Comparison of ENCODE assay signal across 9 mouse cellular contexts in genomic region chr19:9106096-9106495, GRCm38 (mm10). TPM values are rescaled to one million over a fixed set of nuclear protein-coding genes. Genes with fewer than 3 reads are reported as not detected.
DNase-seq lines count a peak whose midpoint lies in the region; ATAC-seq and TF ChIP-seq lines count a peak whose summit lies in the region.
"Had no signal": no experiment of that assay in that cellular context is flagged by ENCODE, and none has a peak within 500 bp of the region (broad histone marks: within the 10 kb centered on the region; RNA-seq: fewer than 3 reads in every experiment).

No protein-coding gene starts in this region.

- H3K36me3 ChIP-seq in hindbrain, embryonic 10.5 days: no peaks in the 10 kb centered on the region
- H3K36me3 ChIP-seq in hindbrain, embryonic 16.5 days (ENCODE audit: control insufficient read depth, insufficient read depth, low read length): no peaks in the 10 kb centered on the region
- H3K36me3 ChIP-seq in limb, embryonic 11.5 days (ENCODE audit: control insufficient read depth, insufficient read depth, low read length): no peaks in the 10 kb centered on the region

- H3K9me3 ChIP-seq in hindbrain, embryonic 10.5 days: no peaks in the 10 kb centered on the region
- H3K9me3 ChIP-seq in hindbrain, embryonic 16.5 days (ENCODE audit: control insufficient read depth, low read length): no peaks in the 10 kb centered on the region
- no peaks in the 10 kb centered on the region for H3K9me3 ChIP-seq in limb, embryonic 11.5 days (ENCODE audit: control insufficient read depth, low read length)

- no peak for TF ChIP-seq CTCF in left cerebral cortex, adult 2 months (IDR thresholded peaks at IDR 0.05)

- DNase-seq in hindbrain, embryonic 10.5 days (ENCODE audit: low spot score): no peak
- DNase-seq in MN1 (ENCODE audit: low spot score): peak; percentile 17
- peak; percentile 50 to 63 for DNase-seq in heart, adult 18-20 months
- DNase-seq in limb, embryonic 11.5 days (ENCODE audit: low spot score): no peak
- no peak for DNase-seq in left cerebral cortex, postnatal 36 days (ENCODE audit: low spot score in 2 of 2)
- no peak for DNase-seq in adrenal gland, postnatal 10 days
- DNase-seq in left cerebral cortex, adult 2 months (ENCODE audit: extremely low spot score in 1 of 2, low spot score in 2 of 2): no peak
- DNase-seq: right cerebral cortex, postnatal 14 days had no signal

- intact Hi-C loops in left cerebral cortex, postnatal 36 days (cut with DNase I): no loop called here
- intact Hi-C loops in left cerebral cortex, adult 2 months (cut with DNase I): no loop called here

- no peak overlapping the region for H3K9ac ChIP-seq in hindbrain, embryonic 16.5 days (ENCODE audit: low read depth, low read length)
- H3K9ac ChIP-seq in limb, embryonic 11.5 days (ENCODE audit: low read length): 0 out of 2 replicates have a peak overlapping the region, but pooled peaks have one; percentile 23

- H3K4me3 ChIP-seq in hindbrain, embryonic 10.5 days: no peak overlapping the region
- no peak overlapping the region for H3K4me3 ChIP-seq in hindbrain, embryonic 16.5 days (ENCODE audit: low read length)
- H3K4me3 ChIP-seq in limb, embryonic 11.5 days (ENCODE audit: low read depth, low read length): no peak overlapping the region
- no peak overlapping the region for H3K4me3 ChIP-seq in left cerebral cortex, adult 2 months

- no peaks in the 10 kb centered on the region for H3K27me3 ChIP-seq in hindbrain, embryonic 10.5 days (ENCODE audit: insufficient read depth, poor library complexity, severe bottlenecking)
- no peaks in the 10 kb centered on the region for H3K27me3 ChIP-seq in hindbrain, embryonic 16.5 days (replicated peaks; ENCODE audit: control insufficient read depth, insufficient read depth, low read length)
- no peaks in the 10 kb centered on the region for H3K27me3 ChIP-seq in limb, embryonic 11.5 days (ENCODE audit: control insufficient read depth, insufficient read depth, low read length)

- 70% methylated on average over 5 of the region's 5 CpGs for WGBS in hindbrain, embryonic 10.5 days
- 73% methylated on average over 5 of the region's 5 CpGs for WGBS in hindbrain, embryonic 16.5 days
- WGBS in limb, embryonic 11.5 days: 55% methylated on average over 5 of the region's 5 CpGs

- no peak for ATAC-seq in hindbrain, embryonic 16.5 days
- no peak for ATAC-seq in limb, embryonic 11.5 days (ENCODE audit: insufficient number of reproducible peaks, low FRiP score, low TSS enrichment, low read depth)

- H3K4me2 ChIP-seq in hindbrain, embryonic 16.5 days (ENCODE audit: low read length): no peak overlapping the region
- no peak overlapping the region for H3K4me2 ChIP-seq in limb, embryonic 11.5 days (ENCODE audit: low read depth, severe bottlenecking)

- H3K4me1 ChIP-seq in hindbrain, embryonic 10.5 days (replicated peaks): peaks cover 18% of the 10 kb centered on the region
- H3K4me1 ChIP-seq in hindbrain, embryonic 16.5 days (ENCODE audit: control insufficient read depth, insufficient read depth, low read depth, low read length): no peaks in the 10 kb centered on the region
- H3K4me1 ChIP-seq in limb, embryonic 11.5 days (ENCODE audit: control insufficient read depth, insufficient read depth, low read length): no peaks in the 10 kb centered on the region; the same call in 1 of the 2 replicates

- peak overlapping the region; percentile 62 for H3K27ac ChIP-seq in hindbrain, embryonic 10.5 days
- H3K27ac ChIP-seq in hindbrain, embryonic 16.5 days (ENCODE audit: low read depth, low read length): no peak overlapping the region
- no peak overlapping the region for H3K27ac ChIP-seq in limb, embryonic 11.5 days (replicated peaks; ENCODE audit: low read depth, low read length)
- no peak overlapping the region for H3K27ac ChIP-seq in left cerebral cortex, adult 2 months

RNA-seq across cellular contexts. Expression of gene Scgb1a1, which starts 18.3 kb away (rescaled TPM):
- polyA plus RNA-seq in hindbrain, embryonic 10.5 days (2016; fragmentation: Nextera tagmentation; extraction: Ambion mirVana): not detected in 2 replicates
- not detected in 2 replicates for polyA plus RNA-seq in hindbrain, embryonic 16.5 days (2015; fragmentation: Nextera tagmentation; extraction: Ambion mirVana)
- total RNA-seq in heart, adult 18-20 months (2021): 10 to 100 TPM in 1 of 2 experiments, not detected in 1; 80.4 TPM
- not detected in 2 replicates for polyA plus RNA-seq in limb, embryonic 11.5 days (2014; fragmentation: Nextera tagmentation; extraction: Ambion mirVana)
- total RNA-seq in left cerebral cortex, postnatal 36 days (2021): not detected
- 1 to 10 TPM in 1 of 2 experiments, not detected in 1; 3.9 TPM for total RNA-seq in adrenal gland, postnatal 10 days (2021)
- total RNA-seq in left cerebral cortex, adult 2 months (2021): not detected

RNA-seq across cellular contexts. Expression of gene Asrgl1, which starts 29.3 kb away (rescaled TPM):
- 12.9 and 15.3 TPM in 2 replicates for polyA plus RNA-seq in hindbrain, embryonic 10.5 days (2016; fragmentation: Nextera tagmentation; extraction: Ambion mirVana)
- polyA plus RNA-seq in hindbrain, embryonic 16.5 days (2015; fragmentation: Nextera tagmentation; extraction: Ambion mirVana): 34.1 and 44.9 TPM in 2 replicates
- 10 to 100 TPM; 33.8 to 36.0 TPM for total RNA-seq in heart, adult 18-20 months (2021)
- 19.7 and 22.8 TPM in 2 replicates for polyA plus RNA-seq in limb, embryonic 11.5 days (2014; fragmentation: Nextera tagmentation; extraction: Ambion mirVana)
- 100 to 1,000 TPM; 136 to 137 TPM for total RNA-seq in left cerebral cortex, postnatal 36 days (2021)
- 10 to 100 TPM; 18.1 TPM for total RNA-seq in adrenal gland, postnatal 10 days (2021)
- total RNA-seq in left cerebral cortex, adult 2 months (2021): 100 to 1,000 TPM; 115 to 139 TPM

Comparison
In these comparisons a context has a peak if more than half of its experiments do, and no peak if none do; other contexts are left out.
1. DNase-seq: peak in MN1 (single experiment) and heart, adult 18-20 months (2 of 2); none in hindbrain, embryonic 10.5 days (single experiment), limb, embryonic 11.5 days (single experiment), left cerebral cortex, postnatal 36 days (0 of 2), adrenal gland, postnatal 10 days (single experiment) and left cerebral cortex, adult 2 months (0 of 2).